Mouse (Mus musculus): ENCODE results near the gene Orm3.

Orm3 gene

DNA sequence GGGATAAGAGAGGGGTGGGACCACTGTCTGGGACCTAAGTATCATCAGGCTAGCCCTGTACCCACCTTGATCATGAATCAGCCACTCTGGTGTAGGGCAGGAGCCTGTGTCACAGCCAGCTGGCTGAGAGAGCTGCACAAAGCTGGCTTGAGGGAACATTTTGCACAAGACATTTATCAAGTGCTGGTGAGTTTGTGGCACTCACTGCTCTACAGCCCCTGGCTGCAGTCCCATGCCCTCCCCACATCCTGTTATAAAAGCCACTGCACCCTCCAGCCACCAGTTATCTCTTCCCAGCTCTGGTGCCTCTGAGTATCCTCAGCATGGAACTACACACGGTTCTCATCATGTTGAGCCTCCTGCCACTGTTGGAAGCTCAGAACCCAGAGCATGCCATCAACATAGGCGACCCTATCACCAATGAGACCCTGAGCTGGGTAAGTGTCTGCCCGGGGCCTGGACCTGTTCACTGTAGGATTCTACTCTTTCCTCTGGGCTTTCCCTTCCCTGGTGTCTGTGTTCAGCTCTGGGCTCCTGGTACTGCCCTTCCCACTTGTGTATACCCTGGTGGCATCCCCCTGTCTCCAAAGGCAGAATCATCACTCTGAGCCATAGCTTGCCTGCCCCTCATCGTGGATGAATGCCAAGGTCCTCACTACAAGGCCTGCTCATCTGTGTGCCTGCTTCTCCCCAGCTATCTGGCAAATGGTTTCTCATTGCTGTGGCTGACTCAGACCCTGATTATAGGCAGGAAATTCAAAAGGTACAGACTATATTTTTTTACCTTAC lies at the start of gene Orm3:
TSS of gene Orm3 (plus strand) at position 286 of the 789 bp plus-strand sequence.
- no peak for DNase-seq

DNA sequence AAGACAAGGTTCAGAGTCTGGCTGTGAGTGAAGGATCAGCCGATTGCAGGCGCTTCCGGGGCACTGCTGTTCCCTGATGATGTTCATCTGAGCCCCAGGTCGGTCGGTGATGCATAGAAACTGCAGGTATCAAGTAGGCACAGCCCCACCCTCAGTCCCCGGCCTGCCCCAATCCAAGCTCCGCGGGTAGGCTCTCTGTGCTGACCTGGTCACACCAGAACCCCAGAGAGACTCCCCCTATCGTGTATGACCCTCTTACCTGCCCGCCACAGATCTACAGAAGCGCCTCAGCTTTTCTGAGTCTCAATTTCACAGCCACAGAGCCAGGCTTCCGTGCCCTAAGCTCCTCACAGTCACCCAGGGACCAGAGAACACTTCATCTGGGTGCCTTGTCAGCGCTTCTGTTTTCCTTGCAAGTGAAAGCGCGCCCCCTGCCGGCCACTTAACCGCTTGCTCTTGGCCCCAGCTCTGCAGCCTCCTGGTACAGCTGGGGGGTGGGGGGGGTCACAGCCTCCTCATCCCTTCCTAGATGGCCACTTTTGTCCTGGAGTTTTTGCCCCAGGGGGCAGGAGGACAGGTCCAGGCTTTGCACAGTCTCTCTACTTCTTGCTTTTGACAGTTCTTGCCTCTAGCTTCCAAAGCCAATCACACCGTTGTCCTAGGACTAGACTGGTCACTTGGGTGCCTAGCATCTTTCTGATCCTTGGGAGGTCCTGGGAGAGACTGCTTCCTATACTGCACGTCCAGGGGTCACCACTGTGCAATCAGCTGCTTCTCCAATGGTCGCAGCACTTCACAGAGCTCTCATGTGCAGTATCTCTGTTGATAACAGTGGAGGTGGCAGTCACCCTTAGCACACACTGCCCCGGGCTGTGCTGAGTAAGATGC lies 48.5 kb upstream of the Orm3 start:
- DNase-seq: peak; percentile 92

DNA sequence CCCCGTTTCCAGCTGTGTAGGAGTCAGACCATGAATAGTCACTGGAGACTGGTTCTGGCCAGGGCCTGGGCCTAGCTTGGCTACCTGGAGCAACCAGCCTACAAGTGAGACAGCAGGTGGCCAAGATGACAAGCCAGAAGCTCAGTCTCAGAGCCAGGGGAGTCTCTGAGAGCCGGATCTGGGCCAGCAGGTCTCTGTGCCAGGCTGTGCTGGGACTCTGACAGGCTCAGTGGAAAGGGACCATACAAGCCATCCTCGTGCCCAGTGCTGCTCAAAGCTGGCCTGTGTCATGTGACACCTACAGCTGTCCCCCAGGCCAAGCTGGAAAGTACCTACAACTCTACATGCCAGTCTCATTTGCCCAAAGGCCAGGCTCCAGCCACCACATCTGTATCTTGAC lies 47.6 kb upstream of the Orm3 start:
- peak; percentile 56 for DNase-seq

DNA sequence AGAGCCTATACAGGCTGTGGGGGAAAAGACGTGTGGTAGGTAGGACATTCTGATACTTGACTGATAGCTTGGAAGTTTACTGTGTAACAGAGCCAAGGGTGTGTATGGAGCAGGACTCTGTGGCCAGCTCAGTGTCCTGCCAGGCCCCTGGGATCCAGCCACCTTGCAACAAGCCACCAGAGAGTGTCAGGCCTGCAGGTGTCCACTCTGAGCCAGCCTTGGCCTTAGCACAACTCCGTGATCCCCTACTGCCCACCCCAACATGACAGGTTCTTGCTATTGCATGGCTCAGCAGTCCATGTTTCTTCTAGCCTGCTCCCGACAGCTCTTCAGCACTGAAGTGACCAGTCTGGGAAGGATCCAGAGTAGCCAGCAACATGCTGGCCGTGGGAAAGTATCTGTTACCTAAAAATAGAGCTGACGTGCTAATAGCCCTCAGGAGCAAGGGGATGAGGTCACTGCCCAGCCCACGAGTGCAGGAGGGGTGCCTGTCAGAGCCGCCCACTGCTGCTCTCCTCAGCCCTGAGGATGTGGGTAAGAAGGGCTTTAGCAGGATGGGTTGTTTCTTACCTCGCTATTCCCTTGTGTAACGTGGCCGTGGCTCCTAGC lies 45.6 kb upstream of the Orm3 start:
- DNase-seq: no peak

DNA sequence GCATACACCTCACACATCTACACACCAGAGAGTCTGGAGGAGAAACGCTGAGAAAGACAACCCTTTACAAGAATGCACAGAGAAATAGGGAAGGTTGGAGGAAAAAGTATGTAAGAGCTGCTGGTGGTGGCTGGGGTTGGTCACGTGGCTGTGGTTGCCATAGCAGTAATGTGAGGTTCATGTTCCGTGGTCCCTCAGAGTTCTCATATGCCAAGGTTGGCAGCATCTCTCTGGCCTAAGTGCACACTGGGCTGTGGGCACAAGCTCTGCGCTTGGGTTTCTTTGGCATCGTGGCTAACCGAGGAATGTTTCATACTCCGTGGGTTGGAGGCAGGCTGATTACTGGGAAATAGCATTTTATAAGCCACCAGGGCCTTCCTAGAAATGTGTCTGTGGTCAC lies 44.5 kb upstream of the Orm3 start:
- no peak for DNase-seq

DNA sequence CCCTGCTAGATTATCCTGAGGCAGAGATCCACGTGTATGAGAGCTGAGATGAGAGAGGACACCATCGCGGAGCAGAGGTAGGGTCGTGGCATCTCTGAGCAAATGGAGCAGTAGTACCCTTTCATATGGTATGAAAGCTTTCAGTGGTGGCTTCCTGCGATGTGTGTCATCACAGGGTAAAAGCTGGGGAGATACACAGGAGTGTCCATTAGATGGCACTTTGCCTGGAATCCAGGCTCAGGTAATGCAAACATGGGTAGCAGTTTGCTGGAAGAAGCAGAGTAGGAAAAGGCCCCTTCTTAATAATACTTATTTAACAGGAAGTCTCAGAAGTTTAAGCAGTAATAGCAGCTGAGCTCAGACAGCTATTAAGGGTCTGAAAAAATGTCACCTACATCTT lies 41.9 kb upstream of the Orm3 start:
- no peak for DNase-seq

DNA sequence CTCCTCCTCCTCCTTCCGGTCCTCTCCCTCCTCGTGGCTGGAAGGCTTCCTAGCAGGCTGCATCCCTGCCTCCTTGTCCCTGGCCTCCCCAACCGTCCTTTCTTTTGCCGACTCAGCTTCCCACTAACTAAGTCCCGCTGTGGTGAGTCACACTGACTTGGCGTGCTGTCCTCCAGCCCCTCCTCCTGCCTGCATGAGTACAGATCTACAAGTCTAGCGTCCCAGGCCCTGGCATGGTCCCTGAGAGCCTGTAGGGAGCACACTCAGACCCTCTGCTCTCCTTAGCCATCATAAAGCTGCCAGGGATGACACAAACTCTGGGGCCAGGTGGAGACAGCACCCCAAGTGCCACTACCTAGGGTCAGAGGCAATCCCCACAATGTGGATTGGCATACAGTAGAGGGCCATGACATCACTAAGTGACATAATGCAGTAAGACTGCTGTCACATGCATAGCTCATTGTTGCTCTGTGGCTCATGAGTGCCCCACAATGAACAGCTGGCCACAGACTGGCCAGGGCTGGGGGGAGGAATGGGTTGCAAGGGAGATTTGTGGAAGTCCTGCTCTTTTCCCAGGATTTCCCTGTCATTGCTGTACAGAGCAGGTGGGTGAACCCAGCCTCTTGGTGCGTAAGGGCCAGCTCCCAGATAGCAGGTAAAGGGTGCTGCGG lies 39.8 kb upstream of the Orm3 start:
- DNase-seq: no peak

DNA sequence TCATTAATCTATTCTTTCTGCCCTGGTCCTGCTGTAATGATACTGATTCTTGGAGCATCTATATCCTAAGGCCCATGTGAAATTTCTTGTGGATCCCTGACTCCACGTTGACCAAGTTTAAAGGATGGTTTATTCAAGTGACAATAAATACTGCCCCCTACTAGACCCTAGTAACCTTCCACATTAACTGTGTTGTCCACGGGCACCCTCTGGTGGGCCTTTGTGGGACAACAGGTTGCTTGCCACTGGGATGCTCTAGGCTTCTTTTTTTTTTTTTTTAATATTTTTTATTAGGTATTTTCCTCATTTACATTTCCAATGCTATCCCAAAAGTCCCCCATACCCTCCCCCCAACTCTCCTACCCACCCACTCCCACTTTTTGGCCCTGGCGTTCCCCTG lies 36.4 kb upstream of the Orm3 start:
- peak; percentile 59 for DNase-seq

DNA sequence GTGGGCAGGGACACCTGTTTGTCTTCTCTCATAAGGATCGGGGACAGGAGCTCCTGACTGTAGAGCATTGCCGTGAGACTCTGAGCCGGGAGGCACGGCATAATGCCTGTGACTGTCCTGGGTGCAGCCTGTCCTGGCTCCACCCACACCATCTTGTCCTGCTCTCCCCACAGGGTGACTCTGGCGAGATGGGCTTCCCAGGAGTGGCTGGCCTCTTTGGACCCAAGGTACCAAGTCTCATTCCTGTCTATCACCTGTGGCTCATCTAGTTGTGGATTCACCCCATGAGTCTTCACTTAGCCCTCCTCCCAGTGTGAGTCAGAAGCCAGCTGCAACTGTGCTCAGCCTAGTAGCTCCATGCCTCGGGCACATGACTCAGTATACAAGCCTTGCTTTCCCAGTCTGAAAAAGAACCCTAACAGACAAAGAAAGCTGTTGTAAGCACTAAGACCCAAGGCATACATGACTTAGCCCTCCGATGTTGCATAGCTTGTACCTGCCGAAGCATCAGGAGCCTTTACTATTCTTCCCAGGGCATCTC lies 32.6 kb upstream of the Orm3 start:
- DNase-seq: no peak

DNA sequence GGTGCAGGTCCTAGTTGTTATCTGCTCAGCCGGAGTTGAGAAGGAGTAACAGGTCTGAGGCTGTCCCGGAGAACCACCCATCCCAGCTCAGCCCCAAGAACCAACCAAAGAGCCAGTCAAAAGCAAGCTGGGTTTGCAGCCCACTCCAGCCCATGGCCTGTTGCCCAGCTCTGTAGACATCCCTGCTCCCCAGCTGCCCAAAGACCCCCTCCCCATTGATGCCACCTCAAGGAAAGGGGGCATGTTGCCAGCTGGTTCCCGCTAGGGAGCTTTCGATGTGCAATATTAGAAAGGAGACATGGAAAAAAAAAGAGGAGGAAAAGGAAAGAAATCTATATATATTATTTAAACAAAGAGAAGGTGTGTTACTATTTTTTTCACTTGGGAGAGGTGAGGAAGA lies 22.6 kb upstream of the Orm3 start:
- no peak for DNase-seq

DNA sequence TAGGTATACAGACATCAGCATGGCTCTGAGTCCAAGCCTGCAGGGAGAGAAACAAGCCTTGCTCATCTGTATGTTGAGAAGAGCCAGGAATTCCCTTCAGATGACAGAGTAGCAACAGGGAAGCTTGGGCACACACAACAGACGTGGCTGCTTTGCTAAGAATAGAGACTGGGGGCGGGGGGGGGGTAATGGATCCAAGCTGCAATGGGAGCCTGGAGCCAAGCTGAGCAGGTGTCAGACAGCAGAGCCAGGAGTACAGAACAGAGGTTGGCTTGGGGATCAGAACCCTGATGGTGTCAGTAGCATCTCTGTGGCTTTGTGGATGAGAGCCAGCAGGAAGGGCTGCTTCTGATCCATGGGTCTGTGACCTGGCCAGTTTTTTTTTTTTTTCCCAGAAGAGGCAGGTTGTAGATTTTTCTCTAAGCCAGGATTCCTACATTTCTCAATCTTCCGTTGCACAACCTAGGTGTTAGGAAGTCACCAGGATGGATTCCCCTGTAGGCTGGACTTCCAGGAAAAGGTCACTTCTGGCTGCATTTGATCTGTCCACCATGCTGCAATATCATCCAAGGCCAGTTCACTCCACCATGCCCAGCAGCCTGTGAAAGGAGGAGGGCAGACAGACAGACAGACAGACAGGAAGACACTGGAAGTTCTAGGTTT lies 17.4 kb upstream of the Orm3 start:
- DNase-seq: no peak

DNA sequence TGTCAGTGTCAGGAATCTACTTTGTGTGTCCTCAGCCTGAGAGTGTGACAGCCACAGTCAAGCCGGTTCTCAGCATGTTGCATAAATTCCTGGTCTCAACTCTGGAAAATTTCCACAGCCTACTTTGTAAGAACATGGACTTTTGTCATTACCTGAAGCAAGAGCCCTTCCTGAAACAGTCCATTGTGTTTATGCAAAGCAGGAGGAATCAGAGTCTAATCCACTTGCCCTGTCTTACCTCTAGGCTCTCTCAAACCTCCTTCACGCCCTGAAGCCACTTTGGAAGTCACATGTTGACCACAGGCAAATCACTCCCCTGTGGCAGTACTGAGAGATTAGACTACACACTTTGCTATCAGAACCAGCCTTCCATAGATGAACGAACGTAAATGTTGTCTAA lies 13.5 kb upstream of the Orm3 start:
- no peak for DNase-seq

DNA sequence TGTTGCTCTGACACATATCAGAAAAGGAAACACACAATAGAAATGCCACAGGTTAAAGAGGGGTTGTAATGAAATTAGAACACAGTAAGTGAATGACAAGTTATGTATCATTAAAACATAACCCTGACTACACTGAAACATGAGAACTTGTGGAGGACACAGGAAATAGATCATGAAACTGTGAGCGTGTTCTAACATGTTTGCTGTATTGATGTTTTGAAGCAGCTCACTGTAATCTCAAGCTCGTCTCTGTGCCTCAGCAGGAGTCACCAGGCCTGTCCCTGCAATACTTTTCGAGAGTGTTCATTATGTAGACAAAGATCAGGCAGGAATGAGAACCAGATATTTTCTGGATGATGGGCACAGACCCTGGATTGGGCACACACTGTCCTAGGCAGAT lies 12.4 kb upstream of the Orm3 start:
- DNase-seq: no peak

DNA sequence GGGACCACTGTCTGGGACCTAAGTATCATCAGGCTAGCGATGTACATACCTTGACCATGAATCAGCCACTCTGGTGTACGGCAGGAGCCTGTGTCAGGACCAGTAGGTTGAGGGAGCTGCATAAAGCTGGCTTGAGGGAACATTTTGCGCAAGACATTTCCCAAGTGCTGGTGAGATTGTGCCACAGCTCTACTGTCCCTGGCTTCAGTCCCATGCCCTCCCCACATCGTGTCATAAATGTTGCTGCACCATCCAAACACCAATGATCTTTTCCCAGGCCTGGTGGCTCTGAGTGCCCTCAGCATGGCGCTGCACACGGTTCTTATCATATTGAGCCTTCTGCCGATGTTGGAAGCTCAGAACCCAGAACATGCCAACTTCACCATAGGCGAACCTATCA lies 11.7 kb upstream of the Orm3 start, which contains the start of gene Orm1:
TSS of gene Orm1 (plus strand) at position 266 of the 400 bp plus-strand sequence.
- DNase-seq: no peak

DNA sequence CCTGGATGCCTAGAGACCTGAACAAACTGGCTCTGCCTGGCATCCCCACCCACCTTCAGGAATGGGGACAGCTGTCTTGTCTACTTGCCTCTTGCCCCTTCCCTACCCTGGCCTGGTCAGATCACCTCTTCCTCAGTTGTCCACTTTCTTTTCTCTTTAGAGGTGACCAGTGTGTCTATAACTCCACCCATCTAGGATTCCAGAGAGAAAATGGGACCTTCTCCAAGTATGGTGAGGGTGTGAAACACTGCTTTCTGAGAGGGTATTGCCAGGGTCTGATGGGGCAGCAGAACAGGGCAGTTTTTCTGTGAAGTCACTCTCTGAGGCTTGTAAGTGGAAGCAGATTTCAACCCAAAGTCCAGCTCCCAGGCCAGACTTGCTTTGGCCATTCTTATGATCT lies 10.7 kb upstream of the Orm3 start:
- DNase-seq: no peak

DNA sequence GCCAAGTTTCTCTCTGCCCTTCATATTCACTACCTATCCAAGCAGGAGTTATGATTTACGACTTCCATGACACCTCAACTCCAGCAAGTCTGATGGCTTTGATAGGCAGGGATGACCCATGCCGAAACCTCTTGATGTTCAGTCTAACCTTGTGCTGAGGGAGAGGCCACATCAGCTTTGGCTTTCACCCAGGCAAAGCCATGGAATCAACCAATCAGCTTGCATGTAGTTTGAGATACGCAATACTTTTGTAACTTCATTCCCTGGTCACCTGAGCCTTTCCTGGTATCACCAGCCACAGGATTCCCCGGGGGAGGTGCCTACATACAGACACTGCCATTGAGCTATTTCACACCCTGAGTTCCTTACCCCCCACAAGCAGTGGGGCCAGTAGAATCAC lies 9.3 kb upstream of the Orm3 start:
- no peak for DNase-seq

DNA sequence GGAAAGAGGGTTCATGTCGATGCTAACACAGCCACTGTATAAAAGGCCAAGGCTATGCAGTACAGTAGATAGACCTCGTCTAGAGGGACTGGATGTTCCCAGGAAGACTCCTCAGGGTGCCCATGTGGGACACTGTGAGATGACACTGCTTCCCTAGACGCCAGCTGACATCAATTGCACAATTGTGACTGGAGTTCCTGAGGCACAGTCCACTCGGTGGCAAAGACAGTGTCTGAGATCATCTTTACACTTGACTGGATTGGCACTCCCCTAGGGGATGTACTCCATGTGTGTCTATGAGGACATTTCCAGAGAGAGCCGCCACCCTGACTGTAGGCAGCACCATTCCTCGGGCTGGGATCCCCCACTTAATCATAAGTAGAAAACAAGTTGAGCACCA lies 7.4 kb upstream of the Orm3 start:
- DNase-seq: no peak

DNA sequence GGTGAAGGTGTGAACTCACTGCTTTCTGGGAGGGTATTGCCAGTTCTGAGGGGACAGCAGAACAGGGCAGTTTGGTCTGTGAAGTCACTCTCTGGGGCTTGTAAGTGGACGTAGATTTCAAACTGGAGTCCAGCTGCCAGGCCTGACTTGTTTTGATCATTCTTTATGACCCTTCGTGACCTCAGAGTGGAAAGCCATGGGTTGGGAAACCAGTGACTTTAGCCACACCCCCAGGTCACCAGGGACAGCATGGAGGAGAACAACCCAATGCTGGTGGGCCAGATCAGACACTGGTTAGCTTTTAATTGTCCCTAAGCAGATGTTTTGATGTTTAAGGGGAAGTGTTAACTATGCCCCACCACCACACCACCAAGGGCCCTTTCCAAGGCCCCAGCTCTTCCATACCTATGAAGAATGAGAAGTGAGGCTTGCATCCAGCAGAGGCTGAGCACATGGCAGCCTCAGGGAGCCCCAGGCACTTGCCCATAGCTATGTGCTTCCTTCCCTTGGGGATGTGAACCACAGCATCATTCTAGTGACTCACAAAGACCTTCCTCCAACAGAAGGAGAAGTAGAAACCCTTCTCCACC lies 1.1 kb downstream of the Orm3 start:
- no peak for DNase-seq

DNA sequence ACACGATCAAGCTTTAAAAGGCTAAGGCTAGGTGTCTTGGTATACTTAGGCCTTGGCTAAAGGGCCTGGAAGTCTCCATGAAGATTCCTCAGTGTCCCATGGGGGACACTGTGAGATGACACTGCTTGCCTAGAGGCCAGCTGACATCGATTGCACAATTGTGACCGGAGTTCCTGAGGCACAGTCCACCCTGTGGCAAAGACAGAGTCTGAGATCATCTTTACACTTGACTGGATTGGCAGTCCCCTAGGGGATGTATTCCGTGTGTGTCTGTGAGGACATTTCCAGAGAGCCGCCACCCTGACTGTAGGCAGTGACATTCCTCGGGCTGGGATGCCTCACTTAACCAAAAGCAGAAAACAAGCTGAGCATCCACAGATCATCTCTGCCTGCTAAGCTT lies 3.9 kb downstream of the Orm3 start:
- no peak for DNase-seq

DNA sequence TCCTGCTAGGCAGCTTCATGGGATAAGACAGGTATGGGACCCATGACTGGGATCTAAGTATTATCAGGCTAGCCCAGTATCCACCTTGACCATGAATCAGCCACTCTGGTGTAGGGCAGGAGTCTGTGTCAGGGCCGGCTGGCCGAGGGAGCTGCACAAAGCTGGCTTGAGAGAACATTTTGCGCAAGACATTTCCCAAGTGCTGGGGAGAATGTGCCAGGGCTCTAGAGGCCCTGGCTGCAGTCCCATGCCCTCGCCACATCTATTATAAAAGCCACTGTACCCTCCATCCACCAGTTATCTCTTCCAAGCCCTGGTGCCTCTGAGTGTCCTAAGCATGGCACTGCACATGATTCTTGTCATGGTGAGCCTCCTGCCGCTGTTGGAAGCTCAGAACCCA lies 6.2 kb downstream of the Orm3 start, which contains the start of gene Orm2:
TSS of gene Orm2 (plus strand) at position 300 of the 400 bp plus-strand sequence.
- no peak for DNase-seq

DNA sequence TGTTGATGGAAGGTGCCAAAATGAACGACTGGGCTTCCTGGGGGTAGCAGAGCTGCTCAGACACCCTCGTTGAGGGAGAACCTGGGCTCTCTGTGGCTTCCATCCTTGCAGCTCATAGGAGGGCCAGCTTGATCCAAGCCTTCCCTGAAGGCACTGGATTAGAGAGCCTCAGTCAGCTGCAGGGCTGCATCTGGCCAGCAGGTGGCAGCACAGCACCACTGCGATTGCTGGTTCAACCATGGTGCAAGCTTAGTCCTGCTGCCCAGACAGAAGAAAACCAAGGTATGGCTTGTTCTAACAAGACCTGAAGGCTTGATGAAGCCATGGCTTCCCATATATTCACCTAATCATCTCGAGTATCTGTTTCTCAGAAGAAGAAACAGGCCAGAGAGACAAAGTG lies 12.6 kb downstream of the Orm3 start:
- DNase-seq: peak; percentile 63

DNA sequence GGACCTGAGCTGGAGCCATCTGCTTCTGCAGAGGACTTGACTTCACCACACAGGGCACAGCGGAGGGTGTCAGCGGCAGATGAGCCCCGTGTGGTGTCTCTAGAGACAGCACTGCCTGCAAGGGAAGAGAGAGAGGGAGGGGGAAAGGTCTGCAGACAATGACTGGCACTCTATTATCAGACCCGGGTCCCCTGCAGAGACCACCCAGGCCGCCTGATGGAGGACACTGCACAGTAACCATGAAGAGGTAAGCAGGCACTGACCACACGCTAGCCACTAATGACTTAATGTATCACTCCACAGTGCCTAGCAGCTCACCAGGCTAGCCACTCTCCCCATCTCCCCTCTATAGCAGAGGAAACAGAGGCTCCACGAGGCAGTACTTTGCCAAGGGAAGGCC lies 14.9 kb downstream of the Orm3 start:
- no peak for DNase-seq

All from cerebellum, adult 8-10 months (tissue).